Mouse (Mus musculus) thymus, adult 18-20 months (tissue): ENCODE data around the gene Fbxl4.
"Not testable (repeated sequence)": the region's sequence is repeated elsewhere in the genome, so short reads cannot be mapped to it uniquely, and the experiment has no call there.

Experiments used
- DNase-seq, 2 experiments: peaks; one replicate each; pipeline ENCODE4 v3.0.0; 2022; ENCODE audit warnings: mixed read lengths in 2 of 2

The Fbxl4 gene

DNA sequence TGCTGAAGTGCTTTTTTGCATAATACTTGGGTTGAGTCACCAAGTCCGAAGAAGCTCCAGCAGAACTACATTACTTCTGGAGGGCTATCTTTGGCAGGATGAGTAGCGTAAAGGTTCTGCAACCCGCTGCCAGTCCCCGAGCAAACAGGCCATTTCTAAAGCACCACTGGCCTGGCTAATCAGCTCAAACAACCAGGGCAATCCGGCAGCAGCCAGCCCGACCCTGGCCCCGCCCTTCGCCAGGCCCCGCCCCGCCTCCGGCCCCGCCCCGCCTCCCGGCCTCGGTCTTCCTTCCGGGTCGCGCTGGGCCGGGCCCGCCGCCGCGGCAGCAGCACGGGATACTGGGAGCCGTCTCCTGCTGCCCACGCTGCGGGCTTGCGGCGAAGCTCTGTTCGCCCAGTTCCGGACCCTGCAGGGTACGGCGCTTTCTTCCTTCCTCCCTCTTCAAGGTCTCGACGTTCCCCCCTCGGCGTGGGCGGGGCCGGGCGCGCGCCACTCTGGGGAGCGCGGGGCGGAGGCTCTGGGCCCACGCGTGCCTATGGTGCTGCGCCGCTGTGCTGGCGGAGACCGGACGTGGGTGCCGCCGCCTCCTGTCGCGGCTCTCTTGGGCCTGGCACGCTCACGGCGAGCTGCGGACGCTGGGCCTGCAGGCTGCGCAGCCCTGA, at the start of gene Fbxl4:
Gene Fbxl4 (plus strand): TSS at position 278 of the 665 bp plus-strand sequence.
- peak; percentile 78 to 87 for DNase-seq

DNA sequence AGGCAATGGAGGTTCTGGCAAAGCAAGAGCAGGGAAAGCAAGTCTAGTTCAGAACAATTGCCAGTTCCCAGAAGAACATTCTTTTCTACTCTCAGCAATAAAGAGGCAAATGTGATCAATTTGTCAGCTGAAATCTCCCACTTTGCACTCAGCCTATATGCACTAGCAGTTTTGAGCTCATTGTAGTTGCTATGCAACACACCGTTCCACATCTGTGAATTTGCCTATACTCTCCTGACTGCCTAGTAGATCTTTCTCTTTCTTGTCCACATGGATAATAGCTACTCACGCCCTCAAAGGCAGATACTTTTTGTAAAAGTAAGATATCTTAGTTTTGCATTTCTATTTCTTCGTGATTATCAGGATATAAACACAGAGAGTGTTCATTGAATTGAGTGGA, 42.8 kb upstream of the Fbxl4 start:
- DNase-seq = no peak

GRCm38 (mm10) chr4:22342816-22343573, 14.3 kb upstream of the Fbxl4 start:
- DNase-seq = no peak

DNA sequence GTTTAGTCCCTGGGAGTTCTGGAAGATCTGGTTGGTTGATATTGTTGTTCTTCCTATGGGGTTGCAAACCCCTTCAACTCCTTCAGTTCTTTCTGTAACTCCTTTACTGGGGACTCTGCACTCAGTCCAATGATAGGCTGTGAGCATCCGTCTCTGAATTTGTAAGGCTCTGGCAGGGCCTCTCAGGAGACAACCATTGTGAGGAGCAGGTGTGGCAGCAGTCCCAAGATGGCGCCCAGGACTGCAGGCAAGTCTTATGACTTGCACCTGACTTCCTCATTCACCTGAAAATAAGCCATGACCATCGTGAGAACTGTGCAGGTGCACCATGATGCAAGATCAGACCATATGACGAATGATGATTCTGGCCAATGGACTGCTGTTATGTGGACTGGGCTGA, 8.3 kb upstream of the Fbxl4 start:
- DNase-seq = not testable (repeated sequence)

GRCm38 (mm10) chr4:22357931-22358300, 573 bp downstream of the Fbxl4 start:
- DNase-seq = no peak

DNA sequence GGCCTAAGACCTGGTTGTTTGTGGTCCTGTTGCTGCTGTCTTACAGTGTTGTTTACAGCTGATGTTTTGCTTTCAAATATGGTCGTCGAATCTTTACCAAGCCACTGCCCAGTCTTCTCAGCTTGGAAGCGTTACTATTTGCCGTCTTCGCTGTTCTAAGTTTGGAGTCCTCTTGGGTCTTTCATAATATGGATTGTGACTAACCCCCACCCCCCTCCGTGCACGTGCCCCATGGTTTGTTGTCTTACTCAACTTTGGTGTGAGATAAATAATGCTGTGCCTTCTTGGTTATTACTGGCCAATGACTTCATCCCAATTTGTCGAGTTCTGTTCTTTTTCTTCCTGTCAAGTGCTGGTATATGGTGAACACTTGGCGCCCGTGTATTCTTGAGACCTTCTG, 1.1 kb downstream of the Fbxl4 start:
- DNase-seq = no peak

DNA sequence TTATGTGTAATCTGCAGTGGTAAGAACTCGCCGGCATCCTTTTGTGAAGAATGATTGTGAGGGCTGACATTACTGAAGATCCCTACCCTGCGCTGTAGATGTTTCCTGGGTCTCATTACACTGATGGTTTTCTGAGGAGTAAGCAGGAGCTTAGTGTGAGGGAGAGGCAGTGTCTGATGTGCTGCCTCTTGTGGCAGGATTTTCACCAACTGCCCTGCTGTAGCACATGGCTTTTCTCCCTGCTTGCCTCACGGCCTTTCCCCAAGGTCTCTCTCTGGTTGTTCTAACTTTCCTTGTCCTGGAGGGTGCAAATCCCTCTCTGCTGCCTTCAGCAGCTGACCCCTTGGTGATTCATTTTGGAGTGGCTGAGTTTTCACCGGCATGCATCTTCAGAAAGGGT, 10.0 kb downstream of the Fbxl4 start:
- no peak for DNase-seq

GRCm38 (mm10) chr4:22378516-22378915, 21.2 kb downstream of the Fbxl4 start:
- no peak for DNase-seq

GRCm38 (mm10) chr4:22380646-22381045, 23.3 kb downstream of the Fbxl4 start:
- DNase-seq = no peak

DNA sequence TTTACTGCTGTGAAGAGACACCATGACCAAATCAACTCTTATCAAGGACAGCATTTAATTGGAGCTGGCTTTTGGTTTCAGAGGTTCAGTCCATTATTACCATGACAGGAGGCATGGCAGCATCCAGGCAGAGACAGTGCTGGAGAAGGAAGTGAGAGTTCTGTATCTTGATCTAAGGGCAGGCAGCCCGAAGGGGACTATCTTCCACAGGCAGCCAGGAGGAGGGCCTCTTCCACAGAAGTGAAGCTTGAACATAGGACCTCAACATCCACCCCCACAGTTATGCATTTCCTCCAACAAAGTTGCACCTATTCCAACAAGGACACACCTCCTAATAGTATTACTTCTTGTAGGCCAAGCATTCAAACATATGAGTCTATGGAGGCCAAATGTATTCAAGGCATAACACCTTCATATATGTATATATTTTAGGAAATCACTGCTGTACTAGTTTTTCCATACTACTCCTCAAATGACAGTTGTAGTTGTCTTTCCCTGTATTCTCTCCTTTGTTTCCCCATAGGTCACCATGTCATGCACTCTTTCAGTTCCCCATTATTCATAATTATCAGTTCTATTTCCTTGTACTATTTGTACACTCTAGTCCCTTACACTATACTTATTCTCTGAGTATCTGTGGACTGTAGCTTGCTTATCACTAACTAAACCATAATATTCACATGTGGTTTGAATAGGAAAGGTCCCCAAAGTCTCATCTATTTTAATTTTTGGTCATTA, 26.4 kb downstream of the Fbxl4 start:
- DNase-seq = no peak

- DNase-seq = no peak
These were observed 32.7 kb downstream of the Fbxl4 start for GRCm38 (mm10) chr4:22390045-22390444.

- DNase-seq = no peak
These were observed 35.6 kb downstream of the Fbxl4 start for GRCm38 (mm10) chr4:22392777-22393473.

DNA sequence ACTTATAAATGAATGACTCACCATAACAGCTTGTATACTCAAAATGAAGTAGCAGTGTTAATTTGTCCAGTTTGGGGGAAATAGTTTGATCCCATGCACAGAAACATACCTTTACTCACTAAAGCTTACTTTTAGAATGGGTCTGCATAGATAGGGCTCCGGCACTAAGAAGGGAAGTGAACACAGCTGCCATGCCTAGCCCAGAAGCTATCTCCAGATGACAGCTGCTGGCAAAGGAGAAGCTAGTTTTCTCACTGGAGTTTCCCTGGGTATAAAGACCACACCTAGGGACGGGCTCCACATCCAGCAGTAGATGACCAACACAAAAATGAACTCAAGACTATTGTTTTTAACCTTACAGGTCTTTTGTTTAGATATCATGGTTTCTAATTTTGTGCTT, 38.1 kb downstream of the Fbxl4 start:
- no peak for DNase-seq

GRCm38 (mm10) chr4:22396484-22397000, 39.2 kb downstream of the Fbxl4 start:
- DNase-seq = no peak

DNA sequence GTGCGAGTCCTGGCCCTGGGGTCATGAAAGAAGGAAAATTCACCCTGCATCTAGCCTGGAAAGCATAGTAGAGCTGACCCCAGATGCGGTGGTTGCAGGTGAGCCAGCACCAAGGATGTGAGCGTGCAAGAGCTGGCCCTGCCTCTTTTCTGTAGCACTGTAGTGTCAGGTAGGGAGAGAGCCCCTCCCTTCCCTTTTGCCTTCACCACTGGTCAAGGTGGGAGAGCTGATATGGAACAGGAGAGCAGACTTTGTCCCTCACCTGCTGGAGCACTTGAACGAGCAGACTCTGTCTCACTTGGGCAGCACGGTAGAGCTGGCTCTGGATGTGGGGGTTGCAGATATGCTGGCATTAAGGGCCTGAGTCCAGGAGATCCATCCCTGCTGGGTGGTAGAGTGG, 39.7 kb downstream of the Fbxl4 start:
- DNase-seq = no peak

GRCm38 (mm10) chr4:22402032-22402431, 44.7 kb downstream of the Fbxl4 start:
- DNase-seq = no peak

GRCm38 (mm10) chr4:22402930-22403329, 45.6 kb downstream of the Fbxl4 start:
- DNase-seq = no peak

DNA sequence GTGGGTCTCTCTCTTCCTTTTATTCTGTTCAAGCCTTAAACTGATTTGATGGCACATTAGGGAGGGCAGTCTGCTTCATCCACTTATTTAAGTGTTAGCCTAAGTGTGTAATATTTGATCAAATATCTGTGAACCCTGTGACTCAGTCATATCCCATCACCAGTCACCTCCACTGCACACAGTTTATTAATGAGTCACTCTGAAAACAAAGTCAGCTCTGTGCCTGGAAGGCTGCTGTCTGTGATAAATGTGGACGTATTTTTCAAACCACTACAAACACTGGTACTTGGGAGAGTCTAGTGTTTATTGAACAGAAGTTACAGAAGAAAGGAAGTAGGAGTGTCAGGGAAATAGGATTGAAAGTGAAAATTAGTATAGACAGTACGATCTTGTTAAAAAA, 63.3 kb downstream of the Fbxl4 start:
- DNase-seq = no peak

- DNase-seq = no peak
These were observed 65.1 kb downstream of the Fbxl4 start for GRCm38 (mm10) chr4:22422400-22422799.

DNA sequence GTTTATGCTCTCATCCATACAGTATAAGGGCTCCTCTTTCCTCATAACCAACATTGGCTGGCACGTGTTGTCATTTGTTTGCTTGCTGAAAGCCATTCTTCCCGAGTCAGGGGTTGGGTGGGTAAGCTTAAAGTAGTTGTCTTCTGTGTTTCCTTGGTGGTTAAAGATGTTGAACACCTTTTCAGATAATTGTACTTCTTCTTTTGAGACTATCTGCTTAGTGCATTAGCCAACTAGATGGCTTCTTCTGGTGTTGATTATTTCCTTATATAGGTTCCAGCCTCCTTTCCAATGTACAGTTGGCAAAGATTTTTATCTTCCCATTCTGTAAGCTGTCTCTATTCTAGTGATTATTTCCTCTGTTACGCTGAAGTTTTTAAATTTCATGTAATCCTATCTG, 70.8 kb downstream of the Fbxl4 start:
- no peak for DNase-seq

GRCm38 (mm10) chr4:22469575-22469974, 112.2 kb downstream of the Fbxl4 start:
- DNase-seq = no peak

GRCm38 (mm10) chr4:22476967-22477710, 119.8 kb downstream of the Fbxl4 start:
- no peak for DNase-seq
